Mouse (Mus musculus) retina, postnatal 1 day (tissue): Measurements from ENCODE around the gene Crebbp.
"Not testable (repeated sequence)": the region's sequence is repeated elsewhere in the genome, so short reads cannot be mapped to it uniquely, and the experiment has no call there.

Source experiments
- DNase-seq: peaks from one replicate; pipeline ENCODE4 v3.0.0-alpha.2; 2012

The Crebbp gene

GRCm38 (mm10) chr16:4213799-4214551, at the start of gene Crebbp:
Gene Crebbp (minus strand): TSS chr16:4213997.
- DNase-seq = peak; percentile 96

- DNase-seq = no peak
These were observed 49.7 kb upstream of the Crebbp start for GRCm38 (mm10) chr16:4263486-4263885.

- no peak for DNase-seq
These were observed 43.7 kb upstream of the Crebbp start for GRCm38 (mm10) chr16:4257546-4257945.

GRCm38 (mm10) chr16:4248791-4249190, 35.0 kb upstream of the Crebbp start:
- no peak for DNase-seq

GRCm38 (mm10) chr16:4245241-4245640, 31.4 kb upstream of the Crebbp start:
- DNase-seq = not testable (repeated sequence)

- no peak for DNase-seq
These were observed 22.3 kb upstream of the Crebbp start for GRCm38 (mm10) chr16:4236131-4236530.

GRCm38 (mm10) chr16:4235587-4235986, 21.8 kb upstream of the Crebbp start:
- DNase-seq = no peak

GRCm38 (mm10) chr16:4225841-4226240, 12.0 kb upstream of the Crebbp start:
- no peak for DNase-seq

- no peak for DNase-seq
These were observed 939 bp upstream of the Crebbp start for GRCm38 (mm10) chr16:4214631-4215240.

GRCm38 (mm10) chr16:4212963-4213798, 616 bp downstream of the Crebbp start:
- peak; percentile 67 for DNase-seq

GRCm38 (mm10) chr16:4212167-4212962, 1.4 kb downstream of the Crebbp start:
- DNase-seq = no peak

- no peak for DNase-seq
These were observed 3.5 kb downstream of the Crebbp start for GRCm38 (mm10) chr16:4210290-4210689.

GRCm38 (mm10) chr16:4203592-4203991, 10.2 kb downstream of the Crebbp start:
- no peak for DNase-seq

GRCm38 (mm10) chr16:4199995-4200394, 13.8 kb downstream of the Crebbp start:
- no peak for DNase-seq

GRCm38 (mm10) chr16:4199566-4199965, 14.2 kb downstream of the Crebbp start:
- peak; percentile 58 for DNase-seq

- no peak for DNase-seq
These were observed 15.8 kb downstream of the Crebbp start for GRCm38 (mm10) chr16:4198004-4198403.

GRCm38 (mm10) chr16:4190166-4190565, 23.6 kb downstream of the Crebbp start:
- no peak for DNase-seq

- DNase-seq = no peak
These were observed 38.7 kb downstream of the Crebbp start for GRCm38 (mm10) chr16:4175134-4175533.

- DNase-seq = no peak
These were observed 44.3 kb downstream of the Crebbp start for GRCm38 (mm10) chr16:4169530-4169929.

- no peak for DNase-seq
These were observed 45.3 kb downstream of the Crebbp start for GRCm38 (mm10) chr16:4168476-4168875.

GRCm38 (mm10) chr16:4160898-4161247, 52.9 kb downstream of the Crebbp start:
- no peak for DNase-seq

- peak; percentile 27 for DNase-seq
These were observed 53.4 kb downstream of the Crebbp start for GRCm38 (mm10) chr16:4160246-4160897.
